Mouse (Mus musculus) bone marrow macrophage, adult 2 months (primary cell): Measurements from ENCODE around the gene Acd.

Source experiments
- CTCF ChIP-seq: IDR thresholded peaks from 2 replicates; pipeline ENCODE4 v1.5.1; 2012; ENCODE audit warnings: low read depth, mild to moderate bottlenecking, low read length, moderate library complexity
- POLR2A ChIP-seq: IDR thresholded peaks from 2 replicates; pipeline ENCODE4 v1.6.1; 2012; ENCODE audit warnings: mild to moderate bottlenecking, low read depth, low read length, borderline replicate concordance

GRCm38 (mm10) chr8:105702001-105702401 is 1.1 kb upstream of the Acd start:
- TF ChIP-seq POLR2A (no peak), CTCF (no peak)
